Mouse (Mus musculus) urinary bladder, adult 18-20 months (tissue): Measurements from ENCODE around the gene Atxn2.
"Not testable (repeated sequence)": the region's sequence is repeated elsewhere in the genome, so short reads cannot be mapped to it uniquely, and the experiment has no call there.

ENCODE experiments used
- DNase-seq, 2 experiments: peaks; one replicate each; pipeline ENCODE4 v3.0.0; 2022; ENCODE audit warnings: low spot score in 2 of 2, mixed read lengths in 2 of 2

Gene Atxn2

DNA sequence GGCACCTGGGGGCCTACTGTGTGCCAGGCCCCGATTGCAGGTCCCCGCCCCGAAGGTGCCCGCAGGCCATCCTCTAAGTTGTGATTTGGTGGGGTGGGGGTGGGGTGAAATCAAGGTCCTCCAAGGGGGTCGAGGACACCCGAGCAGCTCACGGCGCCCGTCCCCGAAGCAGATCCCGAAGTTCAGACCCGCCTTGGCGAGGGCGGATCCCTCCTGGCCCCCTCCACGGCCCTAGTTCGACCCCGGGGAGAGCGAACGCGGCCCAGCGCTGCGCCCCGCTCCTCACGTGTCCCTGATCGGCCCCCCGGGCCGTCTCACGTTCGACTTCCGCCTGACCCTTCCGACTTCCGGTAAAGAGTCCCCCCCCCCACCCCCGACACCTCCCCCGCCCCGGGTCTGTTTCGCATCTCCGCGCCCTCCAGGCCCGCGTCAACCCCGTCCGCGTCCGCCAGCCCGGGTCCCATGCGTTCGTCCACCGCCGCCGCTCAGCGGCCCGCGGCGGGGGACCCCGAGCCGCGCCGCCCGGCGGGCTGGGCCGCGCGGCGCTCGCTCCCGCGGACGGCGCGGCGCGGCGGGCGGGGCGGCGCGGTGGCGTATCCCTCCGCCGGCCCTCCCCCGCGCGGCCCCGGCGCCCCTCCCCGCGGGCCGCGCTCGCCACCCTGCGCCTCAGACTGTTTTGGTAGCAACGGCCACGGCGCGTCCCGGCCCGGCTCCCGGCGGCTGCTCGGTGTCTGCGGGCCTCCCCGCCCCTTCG, at the start of gene Atxn2:
Gene Atxn2 (plus strand): TSS at position 164 of the 754 bp plus-strand sequence.
- peak; percentile 69 to 83 for DNase-seq

- DNase-seq = no peak
Observed at GRCm38 (mm10) chr5:121661494-121661893, 49.6 kb upstream of the Atxn2 start.

GRCm38 (mm10) chr5:121663456-121663855, 47.7 kb upstream of the Atxn2 start:
- no peak for DNase-seq

DNA sequence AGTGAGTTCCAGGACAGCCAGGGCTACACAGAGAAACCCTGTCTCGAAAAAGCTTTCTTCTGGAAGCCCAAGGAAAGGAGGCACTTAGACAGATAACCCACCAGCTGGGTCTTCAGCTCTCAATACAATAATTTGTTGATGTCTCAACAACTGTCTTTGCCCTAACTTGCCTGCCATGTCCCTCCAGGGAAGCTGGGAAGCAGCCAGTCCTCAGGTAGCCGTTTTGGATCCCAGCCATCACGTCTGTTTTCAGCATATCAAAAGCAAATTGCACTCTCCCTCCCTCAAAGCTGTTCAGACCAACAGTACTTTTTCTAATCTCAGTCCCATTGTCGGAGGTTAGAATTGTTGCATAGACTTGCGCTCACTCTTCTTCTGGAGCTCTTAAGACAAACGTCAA, 47.1 kb upstream of the Atxn2 start:
- no peak for DNase-seq

GRCm38 (mm10) chr5:121664971-121665370, 46.2 kb upstream of the Atxn2 start:
- DNase-seq = no peak

DNA sequence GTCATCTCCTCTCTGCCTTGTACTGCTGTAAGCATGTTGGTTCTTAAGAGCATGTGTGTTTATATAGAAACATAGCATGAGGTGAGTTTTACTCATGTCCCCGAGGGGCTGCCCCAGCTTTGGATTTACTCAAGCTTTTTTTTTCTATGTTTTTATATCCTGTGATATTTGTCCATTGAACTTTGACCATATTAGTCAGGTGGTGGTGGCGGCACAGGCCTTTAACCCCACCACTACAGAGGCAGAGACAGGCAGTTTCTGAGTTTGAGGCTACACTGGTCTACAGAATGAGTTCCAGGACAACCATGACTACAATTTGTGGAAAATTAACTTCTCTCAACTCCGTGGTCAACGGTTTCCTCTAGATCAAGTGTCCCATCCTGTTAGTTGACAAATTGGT, 44.1 kb upstream of the Atxn2 start:
- DNase-seq = no peak

DNA sequence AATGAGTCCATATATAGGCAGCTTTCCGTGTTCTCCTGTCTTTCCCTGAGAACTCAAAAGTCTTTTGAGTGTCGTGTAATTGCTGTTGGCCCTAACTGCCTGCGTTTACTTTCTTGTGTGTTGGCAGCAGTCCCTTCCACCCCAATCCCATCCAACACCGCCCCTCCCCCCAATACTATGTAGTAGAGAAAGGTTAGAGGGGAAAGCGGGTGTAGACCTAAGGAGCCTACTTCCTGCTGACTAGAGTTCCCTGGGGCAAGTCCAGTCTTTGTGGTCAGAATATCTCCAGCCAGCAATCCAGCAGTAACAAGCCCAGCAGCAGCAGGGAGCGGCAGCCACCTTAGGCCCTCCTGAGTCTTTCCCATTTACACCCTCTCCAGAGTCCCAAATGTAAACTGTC, 42.7 kb upstream of the Atxn2 start:
- DNase-seq = no peak

GRCm38 (mm10) chr5:121670412-121670811, 40.7 kb upstream of the Atxn2 start:
- no peak for DNase-seq

DNA sequence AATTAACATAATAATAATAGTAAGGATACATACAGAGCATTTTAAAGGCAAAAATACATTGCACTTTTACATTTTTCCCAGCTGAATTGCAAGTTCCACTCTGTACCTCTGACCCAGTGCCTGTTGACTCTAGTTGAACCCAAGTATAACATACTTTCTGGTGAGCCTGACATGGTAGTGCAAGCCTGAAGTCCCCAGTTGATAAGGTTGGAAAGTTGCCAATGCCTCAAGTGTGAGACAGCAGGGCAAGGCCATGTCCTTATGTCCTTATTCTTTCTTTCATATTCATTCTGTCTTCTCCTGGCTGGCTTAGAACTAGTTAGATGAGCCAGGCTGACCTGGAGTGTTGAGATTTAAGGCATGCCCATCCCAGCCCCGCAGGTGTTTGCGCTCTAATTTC, 28.9 kb upstream of the Atxn2 start:
- DNase-seq = no peak

- DNase-seq = no peak
Observed at GRCm38 (mm10) chr5:121685495-121685894, 25.6 kb upstream of the Atxn2 start.

- DNase-seq = no peak
Observed at GRCm38 (mm10) chr5:121686113-121686898, 24.8 kb upstream of the Atxn2 start.

DNA sequence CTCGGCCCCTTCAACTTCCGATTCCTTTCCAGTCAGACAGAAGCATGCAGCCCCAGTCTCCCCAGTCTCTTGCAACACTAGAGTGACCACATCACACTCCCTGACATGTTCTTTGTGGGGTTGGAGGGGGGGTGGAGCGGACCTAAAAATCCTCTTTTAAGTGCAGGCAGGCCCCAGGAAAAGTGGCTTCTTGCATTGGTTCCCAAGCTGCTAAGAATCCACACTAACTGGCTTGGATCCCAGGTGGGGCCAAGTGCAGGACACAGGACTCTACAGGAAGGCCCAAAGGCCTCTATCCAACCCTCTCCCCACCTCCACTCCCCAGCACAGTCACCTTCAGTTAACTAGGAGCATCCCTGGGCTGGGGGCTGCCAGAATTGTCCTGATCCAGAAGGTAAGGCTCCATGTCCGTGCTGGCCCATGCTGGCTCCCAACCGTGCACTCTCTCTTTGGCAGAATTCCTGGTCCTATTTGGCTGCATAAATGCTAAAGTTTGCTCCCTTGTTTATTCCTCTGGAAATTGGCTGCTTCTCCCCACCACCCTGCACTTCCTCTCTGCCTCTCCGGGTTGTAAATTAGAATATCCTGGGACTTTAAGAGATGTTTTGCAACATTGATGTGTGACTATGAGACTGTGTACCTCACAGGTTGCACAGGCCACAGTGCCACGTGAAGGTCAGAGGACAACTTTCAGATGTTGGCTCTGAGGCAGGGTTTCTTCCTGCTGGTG, 20.5 kb upstream of the Atxn2 start:
- no peak for DNase-seq

- DNase-seq = not testable (repeated sequence)
Observed at GRCm38 (mm10) chr5:121691436-121691835, 19.7 kb upstream of the Atxn2 start.

GRCm38 (mm10) chr5:121692897-121693296, 18.2 kb upstream of the Atxn2 start:
- no peak for DNase-seq

DNA sequence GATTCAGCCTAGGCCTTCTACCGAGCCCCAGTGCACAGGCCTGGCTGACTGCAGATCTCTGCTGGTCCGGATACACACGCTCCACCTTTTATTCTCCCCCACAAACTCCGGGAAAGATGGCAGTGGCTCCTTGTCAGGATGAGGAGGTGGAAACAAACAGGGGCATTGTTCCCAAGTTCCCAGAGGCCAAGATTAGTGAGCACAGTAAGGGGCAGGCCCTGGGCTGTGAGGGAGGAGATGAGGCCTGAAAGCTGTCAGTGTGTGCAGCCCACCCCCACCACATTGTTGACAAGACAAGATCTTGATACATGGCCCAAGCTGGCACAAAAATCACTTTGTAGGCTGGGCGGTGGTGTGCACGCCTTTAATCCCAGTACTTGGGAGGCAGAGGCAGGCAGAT, 14.4 kb upstream of the Atxn2 start:
- DNase-seq = no peak

GRCm38 (mm10) chr5:121699891-121700290, 11.2 kb upstream of the Atxn2 start:
- DNase-seq = no peak

DNA sequence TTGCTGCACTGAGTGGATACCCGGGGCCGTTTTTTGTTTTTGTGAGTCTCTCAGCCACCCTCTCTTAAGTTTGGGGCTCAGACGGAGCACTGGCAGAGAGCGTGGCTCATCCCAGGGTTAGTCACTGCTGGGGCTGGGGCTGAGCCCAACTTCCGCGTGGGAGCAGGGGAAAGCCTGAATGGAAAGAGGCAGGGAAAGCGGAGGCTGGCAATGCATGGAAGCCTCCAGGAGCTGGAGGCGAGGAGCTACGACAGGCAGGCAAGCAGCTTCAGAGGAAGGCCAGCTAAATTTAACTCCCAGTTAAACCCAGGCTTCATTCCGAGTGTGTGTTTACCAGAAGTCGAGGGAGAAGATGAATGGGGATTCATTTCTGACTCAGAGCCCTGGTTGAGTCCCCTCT, 10.6 kb upstream of the Atxn2 start:
- no peak for DNase-seq

DNA sequence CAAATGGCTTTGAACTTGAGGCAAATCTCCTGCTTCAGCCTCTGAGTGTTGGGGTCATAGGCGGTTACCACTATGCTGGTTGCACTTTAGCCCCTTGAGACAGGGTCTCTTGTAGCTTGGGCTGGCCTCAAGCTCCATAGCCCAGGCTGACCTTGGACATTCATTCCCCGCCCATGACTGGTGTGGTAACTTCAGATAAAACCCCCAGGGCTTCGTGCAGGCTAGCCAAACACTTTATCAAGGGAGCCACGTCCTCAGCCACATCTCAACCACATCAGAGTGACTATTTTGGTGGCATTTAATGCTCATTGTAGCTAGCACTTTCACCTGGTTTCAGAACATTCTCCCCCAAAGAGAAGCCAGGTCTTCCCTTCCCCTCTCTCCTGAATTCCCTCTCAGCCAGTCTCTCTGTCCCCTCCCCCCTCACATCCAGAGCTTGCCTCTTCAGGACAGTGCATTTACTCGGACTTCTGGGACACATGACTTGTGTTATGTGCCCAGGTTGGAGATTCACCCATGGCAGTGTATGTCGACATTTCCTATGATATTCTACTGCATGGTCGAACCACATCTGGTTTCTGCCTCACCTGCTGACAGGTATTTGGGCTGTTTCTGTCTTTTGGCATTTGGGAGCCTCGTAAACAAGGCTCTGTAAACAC, 9.9 kb upstream of the Atxn2 start:
- no peak for DNase-seq

DNA sequence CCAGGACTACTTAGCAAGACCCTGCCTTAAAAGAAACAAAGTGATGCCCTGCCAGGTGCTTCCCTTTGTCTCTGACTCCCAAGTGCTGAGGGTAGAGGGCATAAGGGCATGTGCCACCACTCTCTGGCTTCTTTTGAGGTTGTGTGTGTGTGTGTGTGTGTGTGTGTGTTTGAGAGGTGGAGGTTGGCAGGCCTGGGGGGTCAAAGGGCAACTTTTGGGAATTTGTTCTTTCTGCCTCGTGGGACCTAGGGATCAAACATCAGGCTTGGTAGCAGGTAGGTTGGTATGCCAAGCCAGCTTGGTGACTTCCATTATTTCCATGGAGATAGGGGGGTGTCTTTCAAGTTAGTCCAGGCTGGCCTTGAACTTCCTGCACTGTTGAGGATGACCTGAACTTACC, 7.8 kb upstream of the Atxn2 start:
- no peak for DNase-seq

GRCm38 (mm10) chr5:121704512-121705248, 6.5 kb upstream of the Atxn2 start:
- DNase-seq = no peak

DNA sequence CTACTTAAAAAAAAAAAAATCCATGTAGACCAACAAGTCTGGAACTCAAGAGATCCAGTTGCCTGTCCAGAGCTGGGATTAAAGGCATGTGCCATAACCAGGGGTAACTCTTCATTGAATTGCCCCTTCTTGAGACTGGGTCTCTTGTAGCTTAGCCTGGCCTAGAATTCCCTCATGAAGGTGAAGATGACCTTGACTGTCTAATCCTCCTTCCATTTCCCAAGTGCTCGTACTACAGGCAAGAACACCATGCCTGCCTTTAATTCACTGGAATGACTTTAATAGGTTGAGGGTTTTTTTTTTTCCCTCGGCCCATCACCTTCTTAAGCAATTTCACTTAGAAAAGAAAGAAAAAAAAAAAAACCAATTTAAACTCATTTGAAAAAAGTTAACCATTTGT, 735 bp upstream of the Atxn2 start:
- no peak for DNase-seq
